Mouse (Mus musculus) left cerebral cortex, postnatal 4 days (tissue): ENCODE measurements around the gene Slmap. TPM values are rescaled to one million over a fixed set of nuclear protein-coding genes. Genes with fewer than 3 reads are reported as not detected.

ENCODE experiments used
- DNase-seq: peaks from one replicate; pipeline ENCODE4 v3.0.0-alpha.2; 2022
- intact Hi-C: fragments of 180-260 bp; cut with DNase I; formaldehyde crosslinking; loops from one replicate; pipeline ENCODE4 v1.15.1; 2025
- total RNA-seq, 2 experiments: library from RNA; stranded (reverse); gene quantifications; 2 replicates each; pipeline ENCODE4 v1.2.3; 2021

The Slmap gene
- total RNA-seq, 2 experiments from 2014 or later = 60.7 to 67.6 TPM

GRCm38 (mm10) chr14:26488329-26489020 is 46.3 kb downstream of the Slmap start:
- intact Hi-C loops = loop anchor here (5.0 to 10.0 kb wide), 2 partner anchors 94 to 126 kb away; no protein-coding TSS in a partner anchor
- peak; percentile 40 for DNase-seq

- intact Hi-C loops = loop anchor here (5.0 to 10.0 kb wide), 2 partner anchors 96 to 128 kb away; no protein-coding TSS in a partner anchor
- DNase-seq = no peak
These were observed 48.1 kb downstream of the Slmap start for GRCm38 (mm10) chr14:26486416-26487198.

- intact Hi-C loops = loop anchor here (10.0 kb wide), 1 partner anchor 133 kb away; no protein-coding TSS in a partner anchor
- no peak for DNase-seq
These were observed 53.3 kb downstream of the Slmap start for GRCm38 (mm10) chr14:26481457-26481856.

GRCm38 (mm10) chr14:26477738-26478137 is 57.0 kb downstream of the Slmap start:
- intact Hi-C loops = no loop called here
- no peak for DNase-seq

- intact Hi-C loops = no loop called here
- DNase-seq = no peak
These were observed 58.3 kb downstream of the Slmap start for GRCm38 (mm10) chr14:26476391-26476790.

- intact Hi-C loops = no loop called here
- no peak for DNase-seq
These were observed 66.8 kb downstream of the Slmap start for GRCm38 (mm10) chr14:26467974-26468373.

- intact Hi-C loops = no loop called here
- no peak for DNase-seq
These were observed 68.1 kb downstream of the Slmap start for GRCm38 (mm10) chr14:26466544-26467125.

- intact Hi-C loops = no loop called here
- DNase-seq = no peak
These were observed 68.8 kb downstream of the Slmap start for GRCm38 (mm10) chr14:26465898-26466297.

GRCm38 (mm10) chr14:26459516-26459915 is 75.2 kb downstream of the Slmap start:
- intact Hi-C loops = loop anchor here (5.0 kb wide), 1 partner anchor 82 kb away; no protein-coding TSS in a partner anchor
- peak; percentile 36 for DNase-seq

GRCm38 (mm10) chr14:26454851-26455250 is 79.9 kb downstream of the Slmap start:
- intact Hi-C loops = loop anchor here (5.0 kb wide), 1 partner anchor 78 kb away; no protein-coding TSS in a partner anchor
- no peak for DNase-seq

- DNase-seq = peak; percentile 14
- intact Hi-C loops = no loop called here
These were observed 84.5 kb downstream of the Slmap start for GRCm38 (mm10) chr14:26450036-26450800.

GRCm38 (mm10) chr14:26448581-26448980 is 86.2 kb downstream of the Slmap start:
- DNase-seq = no peak
- intact Hi-C loops = no loop called here

GRCm38 (mm10) chr14:26447223-26447622 is 87.5 kb downstream of the Slmap start:
- no peak for DNase-seq
- intact Hi-C loops = no loop called here

GRCm38 (mm10) chr14:26446538-26446937 is 88.2 kb downstream of the Slmap start:
- intact Hi-C loops = no loop called here

GRCm38 (mm10) chr14:26442534-26442933 is 92.2 kb downstream of the Slmap start:
- intact Hi-C loops = no loop called here
- no peak for DNase-seq

More at GRCm38 (mm10) chr14:26446538-26446937, 88.2 kb downstream of the Slmap start:
- DNase-seq = no peak

- intact Hi-C loops = no loop called here
- no peak for DNase-seq
These were observed 93.5 kb downstream of the Slmap start for GRCm38 (mm10) chr14:26441041-26441812.

GRCm38 (mm10) chr14:26439996-26440395 is 94.7 kb downstream of the Slmap start:
- DNase-seq = no peak
- intact Hi-C loops = no loop called here

- intact Hi-C loops = no loop called here
- no peak for DNase-seq
These were observed 97.0 kb downstream of the Slmap start for GRCm38 (mm10) chr14:26437771-26438170.

GRCm38 (mm10) chr14:26436304-26436703 is 98.4 kb downstream of the Slmap start:
- intact Hi-C loops = no loop called here
- DNase-seq = no peak

- no peak for DNase-seq
- intact Hi-C loops = no loop called here
These were observed 102.4 kb downstream of the Slmap start for GRCm38 (mm10) chr14:26432320-26432719.
